Mouse (Mus musculus) embryonic facial prominence, embryonic 11.5 days (tissue): Measurements from ENCODE around the gene Fam83e. TPM values are rescaled to one million over a fixed set of nuclear protein-coding genes. Genes with fewer than 3 reads are reported as not detected.
A peak's percentile ranks its signal among the peaks of the same experiment; 100 is the strongest.

Source experiments
- ATAC-seq: fragments of 200-750 bp; cut with Nextera tagmentation; replicated peaks from 2 replicates; pipeline ENCODE4 v1.8.0; 2017; ENCODE audit warnings: low read depth; ENCODE audit not compliant: insufficient number of reproducible peaks, low FRiP score, low TSS enrichment
- DNase-seq: peaks from one replicate; pipeline ENCODE4 v3.0.0-alpha.2; 2015; ENCODE audit warnings: low spot score
- H3K27ac ChIP-seq: fragments of 300-500 bp; sonication (generic); replicated peaks from 2 replicates; pipeline ENCODE4 v1.5.1; 2014; ENCODE audit warnings: mild to moderate bottlenecking, low read depth, low read length, control low read depth
- H3K27me3 ChIP-seq: fragments of 300-500 bp; sonication (generic); 2 replicates; pipeline ENCODE4 v1.6.1; 2014; ENCODE audit warnings: mild to moderate bottlenecking, low read length, moderate library complexity, mixed read lengths; ENCODE audit not compliant: control insufficient read depth, insufficient read depth
- H3K36me3 ChIP-seq: fragments of 300-500 bp; sonication (generic); replicated peaks from 2 replicates; pipeline ENCODE4 v1.6.1; 2014; ENCODE audit warnings: low read depth, mild to moderate bottlenecking, low read length, moderate library complexity, mixed read lengths; ENCODE audit not compliant: control insufficient read depth, insufficient read depth
- H3K4me1 ChIP-seq: fragments of 300-500 bp; sonication (generic); 2 replicates; pipeline ENCODE4 v1.6.1; 2014; ENCODE audit warnings: low read length, mixed read lengths; ENCODE audit not compliant: control insufficient read depth, insufficient read depth
- H3K4me2 ChIP-seq: fragments of 300-500 bp; sonication (generic); 2 replicates; pipeline ENCODE4 v1.6.1; 2014; ENCODE audit warnings: low read depth, mild to moderate bottlenecking, control low read depth, low read length, moderate library complexity
- H3K4me3 ChIP-seq: fragments of 300-500 bp; sonication (generic); 2 replicates; pipeline ENCODE4 v1.5.1; 2014; ENCODE audit warnings: low read depth, low read length, control low read depth
- H3K9ac ChIP-seq: fragments of 300-500 bp; sonication (generic); replicated peaks from 2 replicates; pipeline ENCODE4 v1.6.1; 2014; ENCODE audit warnings: mild to moderate bottlenecking, control low read depth, low read length
- H3K9me3 ChIP-seq: fragments of 300-500 bp; sonication (generic); replicated peaks from 2 replicates; pipeline ENCODE4 v1.6.1; 2016; ENCODE audit warnings: mild to moderate bottlenecking, low read length, inconsistent platforms, mixed read lengths; ENCODE audit not compliant: control insufficient read depth
- WGBS: fragments of 180-500 bp; shearing (Covaris S2); extraction: QIAGEN DNeasy Blood & Tissue Kit; methylation state at CpG from one replicate; pipeline ENCODE4 v1.1.7; 2014; 5-methylcytosine and 5-hydroxymethylcytosine counted together
- polyA plus RNA-seq: library from polyadenylated mRNA; unstranded; fragments of >200 nt; fragmentation: Nextera tagmentation; extraction: Ambion mirVana; gene quantifications from 2 replicates; pipeline ENCODE4 v1.2.1, GENCODE M21; 2014

The Fam83e gene
- polyA plus RNA-seq, 1 experiment from 2014 or later, result 0.21 TPM

DNA sequence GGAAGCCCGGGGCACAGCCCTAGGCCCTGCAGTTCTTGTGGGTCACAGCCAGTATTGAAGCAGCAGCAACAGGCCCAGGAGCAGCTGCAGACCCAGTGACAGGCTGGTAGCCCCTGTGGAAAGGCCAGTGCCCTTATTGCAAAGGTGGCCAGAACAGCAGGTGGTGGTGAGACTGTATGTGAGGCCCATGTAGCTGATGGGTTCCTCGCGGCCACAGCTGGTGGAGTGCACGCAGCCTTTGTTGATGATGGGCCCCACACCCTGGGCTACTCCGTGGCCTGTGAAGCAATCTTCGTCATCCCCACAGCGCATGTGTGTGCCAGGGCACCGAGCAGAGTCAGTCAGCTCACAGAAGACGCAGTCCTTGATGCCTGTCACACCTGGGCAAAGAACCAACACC is 4.1 kb downstream of the Fam83e start:
- Histone ChIP-seq H3K9ac (no peak overlapping the region), H3K4me3 (no peak overlapping the region), H3K4me1 (no peaks in the 10 kb centered on the region; the same call in 1 of the 2 replicates), H3K27ac (no peak overlapping the region), H3K27me3 (no peaks in the 10 kb centered on the region), H3K36me3 (peaks cover 18% of the 10 kb centered on the region), H3K4me2 (no peak overlapping the region), H3K9me3 (no peaks in the 10 kb centered on the region)
- DNase-seq (no peak), ATAC-seq (no peak)
- 90% methylated on average over 9 of the region's 9 CpGs for WGBS

DNA sequence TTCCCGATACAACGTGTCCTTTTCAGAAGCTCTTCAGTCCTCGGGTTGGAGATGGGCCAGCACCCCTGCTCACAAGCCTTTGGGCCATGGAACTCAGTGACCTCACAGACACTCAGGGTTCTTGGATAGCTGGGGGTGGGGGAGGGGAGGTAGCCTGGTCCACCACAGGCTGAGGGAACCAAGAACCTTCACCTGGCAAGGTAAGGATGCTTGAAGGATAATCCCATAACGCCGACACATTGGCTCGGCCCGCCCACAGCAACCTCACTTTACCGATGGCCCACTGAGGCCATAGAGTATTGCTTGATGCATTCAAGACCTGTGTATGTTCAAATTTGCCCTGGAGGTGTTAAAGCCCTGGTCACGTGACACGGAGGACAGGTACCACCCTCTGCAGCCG is 4.7 kb downstream of the Fam83e start, which contains the start of gene Spaca4:
Gene Spaca4 (minus strand): TSS at position 101 of the 400 bp plus-strand sequence.
- H3K4me1 ChIP-seq, result peaks cover 4% of the 10 kb centered on the region; the same call in 1 of the 2 replicates
- DNase-seq (no peak), ATAC-seq (no peak)
- WGBS, result 87% methylated on average over 11 of the region's 11 CpGs
- peaks cover 16% of the 10 kb centered on the region for H3K36me3 ChIP-seq
- H3K4me3 ChIP-seq, result no peak within 1 kb of the TSS
- H3K9me3 ChIP-seq, result no peaks in the 10 kb centered on the region
- no peak within 1 kb of the TSS for H3K9ac ChIP-seq
- H3K4me2 ChIP-seq, result no peak within 1 kb of the TSS
- H3K27ac ChIP-seq, result no peak within 1 kb of the TSS
- no peaks in the 10 kb centered on the region for H3K27me3 ChIP-seq

- no peak overlapping the region for H3K4me3 ChIP-seq
- no peak overlapping the region for H3K4me2 ChIP-seq
- 92% methylated on average over 10 of the region's 10 CpGs for WGBS
- no peaks in the 10 kb centered on the region for H3K27me3 ChIP-seq
- H3K36me3 ChIP-seq, result peaks cover 11% of the 10 kb centered on the region; the same call in 1 of the 2 replicates
- no peak overlapping the region for H3K27ac ChIP-seq
- ATAC-seq (no peak), DNase-seq (no peak)
- no peaks in the 10 kb centered on the region for H3K9me3 ChIP-seq
- no peak overlapping the region for H3K9ac ChIP-seq
- H3K4me1 ChIP-seq, result peaks cover 4% of the 10 kb centered on the region; the same call in 1 of the 2 replicates
Observed at GRCm38 (mm10) chr7:45726419-45726818, 5.4 kb downstream of the Fam83e start.

GRCm38 (mm10) chr7:45727625-45728024 is 6.6 kb downstream of the Fam83e start:
- H3K4me1 ChIP-seq, result peaks cover 4% of the 10 kb centered on the region; the same call in 1 of the 2 replicates
- ATAC-seq (no peak), DNase-seq (no peak)
- 87% methylated on average over 3 of the region's 3 CpGs for WGBS
- H3K9me3 ChIP-seq, result no peaks in the 10 kb centered on the region
- no peak overlapping the region for H3K4me3 ChIP-seq
- no peaks in the 10 kb centered on the region for H3K27me3 ChIP-seq
- no peak overlapping the region for H3K4me2 ChIP-seq
- no peak overlapping the region for H3K9ac ChIP-seq
- no peak overlapping the region for H3K27ac ChIP-seq
- H3K36me3 ChIP-seq, result peaks cover 6% of the 10 kb centered on the region; the same call in 1 of the 2 replicates

- H3K4me3 ChIP-seq, result no peak overlapping the region
- H3K27ac ChIP-seq, result no peak overlapping the region; the same call in 1 of the 2 replicates
- 0 out of 2 replicates have a peak, but pooled peaks have one; percentile 4 for ATAC-seq
Observed at GRCm38 (mm10) chr7:45730727-45731431, 9.9 kb downstream of the Fam83e start.

GRCm38 (mm10) chr7:45733477-45733876 is 12.5 kb downstream of the Fam83e start:
- no peak for ATAC-seq
- H3K9ac ChIP-seq, result no peak overlapping the region
- H3K4me3 ChIP-seq, result no peak overlapping the region
- no peaks in the 10 kb centered on the region for H3K27me3 ChIP-seq
- no peak overlapping the region for H3K27ac ChIP-seq
- H3K4me2 ChIP-seq, result no peak overlapping the region
- H3K36me3 ChIP-seq, result no peaks in the 10 kb centered on the region
- no peak for DNase-seq
- 89% methylated on average over 5 of the region's 5 CpGs for WGBS
- no peaks in the 10 kb centered on the region for H3K9me3 ChIP-seq
- H3K4me1 ChIP-seq, result peaks cover 4% of the 10 kb centered on the region; the same call in 1 of the 2 replicates

More at GRCm38 (mm10) chr7:45730727-45731431, 9.9 kb downstream of the Fam83e start:
- 22% methylated on average over 16 of the region's 16 CpGs for WGBS
- peak; percentile 76 for DNase-seq
- Histone ChIP-seq H3K4me1 (peaks cover 4% of the 10 kb centered on the region; the same call in 1 of the 2 replicates), H3K4me2 (no peak overlapping the region), H3K27me3 (no peaks in the 10 kb centered on the region), H3K9ac (no peak overlapping the region; the same call in 1 of the 2 replicates), H3K36me3 (no peaks in the 10 kb centered on the region), H3K9me3 (no peaks in the 10 kb centered on the region)

DNA sequence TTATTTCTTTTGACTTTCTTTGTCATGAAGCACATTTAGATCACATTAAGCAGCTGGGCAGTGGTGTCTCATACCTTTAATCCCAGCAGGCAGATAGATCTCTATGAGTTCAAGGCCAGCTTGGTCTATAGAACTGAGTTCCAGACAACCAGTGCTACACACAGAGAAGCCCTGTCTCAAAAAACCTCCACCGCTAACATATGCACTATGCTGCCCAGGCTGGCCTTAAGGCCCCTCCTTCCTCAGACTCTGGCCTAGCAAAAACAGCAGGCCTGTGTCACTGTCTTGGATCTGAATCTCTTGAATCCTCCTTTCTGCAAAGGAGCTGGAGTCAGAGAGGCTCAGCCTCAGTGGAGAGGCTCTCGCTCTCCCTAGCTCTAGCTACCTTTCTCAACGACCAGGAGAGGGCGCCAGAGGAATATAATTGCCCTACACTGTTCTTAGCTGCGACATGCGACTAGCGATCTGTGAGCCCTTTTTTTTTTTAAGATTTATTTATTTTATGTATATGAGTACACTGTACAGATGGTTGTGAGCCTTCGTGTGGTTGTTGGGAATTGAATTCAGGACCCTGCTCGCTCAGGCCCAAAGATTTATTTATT is 18.3 kb downstream of the Fam83e start:
- no peak overlapping the region for H3K9ac ChIP-seq
- H3K9me3 ChIP-seq, result no peaks in the 10 kb centered on the region
- no peaks in the 10 kb centered on the region for H3K36me3 ChIP-seq
- ATAC-seq, result peak; percentile 83; the same call in 1 of the 2 replicates
- no peak overlapping the region for H3K27ac ChIP-seq
- 9% methylated on average over 9 of the region's 9 CpGs for WGBS
- no peak overlapping the region for H3K4me3 ChIP-seq
- peak; percentile 89 for DNase-seq
- H3K4me1 ChIP-seq, result no peaks in the 10 kb centered on the region; the same call in 1 of the 2 replicates
- no peaks in the 10 kb centered on the region for H3K27me3 ChIP-seq
- H3K4me2 ChIP-seq, result no peak overlapping the region

DNA sequence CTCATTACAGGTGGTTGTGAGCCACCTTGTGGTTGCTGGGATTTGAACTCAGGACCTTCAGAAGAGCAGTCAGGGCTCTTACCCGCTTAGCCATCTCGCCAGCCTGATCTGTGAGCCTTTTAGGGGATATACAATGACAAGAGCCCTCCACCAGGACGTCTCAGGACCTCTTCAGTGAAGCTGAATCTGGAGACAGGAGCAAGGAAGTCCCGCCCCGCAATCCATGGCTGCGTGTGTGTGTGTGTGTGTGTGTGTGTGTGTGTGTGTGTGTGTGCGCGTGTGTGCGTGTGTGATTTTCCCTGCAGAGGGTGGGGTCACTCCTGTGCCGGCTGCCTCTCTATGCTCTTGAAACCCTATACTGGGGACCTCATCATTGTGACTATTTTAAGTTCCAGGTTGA is 18.8 kb downstream of the Fam83e start:
- H3K4me2 ChIP-seq, result no peak overlapping the region
- 69% methylated on average over 9 of the region's 10 CpGs for WGBS

More for the DNA sequence above, 18.8 kb downstream of the Fam83e start:
- ATAC-seq, result no peak
- H3K9me3 ChIP-seq, result no peaks in the 10 kb centered on the region
- H3K4me1 ChIP-seq, result no peaks in the 10 kb centered on the region; the same call in 1 of the 2 replicates
- no peaks in the 10 kb centered on the region for H3K27me3 ChIP-seq
- no peak overlapping the region for H3K4me3 ChIP-seq
- DNase-seq, result no peak
- no peak overlapping the region for H3K9ac ChIP-seq
- no peak overlapping the region for H3K27ac ChIP-seq
- H3K36me3 ChIP-seq, result no peaks in the 10 kb centered on the region
